Mouse (Mus musculus): ENCODE measurements around the gene Cmah. TPM values are rescaled to one million over a fixed set of nuclear protein-coding genes. Genes with fewer than 3 reads are reported as not detected.
A peak's percentile ranks its signal among the peaks of the same experiment; 100 is the strongest.

Gene Cmah
- total RNA-seq, 2 experiments from 2014 or later = 3.0 to 3.7 TPM

GRCm38 (mm10) chr13:24415506-24416206, 88.5 kb downstream of the Cmah start:
- DNase-seq = no peak
- intact Hi-C loops (cut with DNase I) = no loop called here

- peak in 1 of 2 experiments; percentile 47 for DNase-seq
- intact Hi-C loops (cut with DNase I) = no loop called here
These were observed 89.2 kb downstream of the Cmah start for GRCm38 (mm10) chr13:24416409-24416808.

GRCm38 (mm10) chr13:24418024-24418423, 90.8 kb downstream of the Cmah start:
- DNase-seq = no peak
- intact Hi-C loops (cut with DNase I) = no loop called here

GRCm38 (mm10) chr13:24418814-24419213, 91.6 kb downstream of the Cmah start:
- intact Hi-C loops (cut with DNase I) = no loop called here
- no peak for DNase-seq

GRCm38 (mm10) chr13:24419560-24420250, 92.5 kb downstream of the Cmah start:
- intact Hi-C loops (cut with DNase I) = no loop called here
- DNase-seq = no peak

GRCm38 (mm10) chr13:24421987-24422386, 94.8 kb downstream of the Cmah start:
- intact Hi-C loops (cut with DNase I) = no loop called here
- no peak for DNase-seq

GRCm38 (mm10) chr13:24430215-24430614, 103.0 kb downstream of the Cmah start:
- intact Hi-C loops (cut with DNase I) = no loop called here
- DNase-seq = no peak

GRCm38 (mm10) chr13:24431593-24431992, 104.4 kb downstream of the Cmah start:
- no peak for DNase-seq
- intact Hi-C loops (cut with DNase I) = no loop called here

- DNase-seq = peak; percentile 20 to 24
These were observed 115.1 kb downstream of the Cmah start for GRCm38 (mm10) chr13:24442272-24442671.

GRCm38 (mm10) chr13:24443763-24444347, 116.7 kb downstream of the Cmah start:
- no peak for DNase-seq
- intact Hi-C loops (cut with DNase I) = no loop called here

More at GRCm38 (mm10) chr13:24442272-24442671, 115.1 kb downstream of the Cmah start:
- intact Hi-C loops (cut with DNase I) = no loop called here

- intact Hi-C loops (cut with DNase I) = no loop called here
These were observed 117.5 kb downstream of the Cmah start for GRCm38 (mm10) chr13:24444709-24445108.

GRCm38 (mm10) chr13:24445166-24445565, 118.0 kb downstream of the Cmah start:
- intact Hi-C loops (cut with DNase I) = no loop called here
- DNase-seq = no peak

More at GRCm38 (mm10) chr13:24444709-24445108, 117.5 kb downstream of the Cmah start:
- no peak for DNase-seq

- no peak for DNase-seq
- intact Hi-C loops (cut with DNase I) = no loop called here
These were observed 118.9 kb downstream of the Cmah start for GRCm38 (mm10) chr13:24446081-24446480.

- intact Hi-C loops (cut with DNase I) = no loop called here
These were observed 119.8 kb downstream of the Cmah start for GRCm38 (mm10) chr13:24447043-24447442.

GRCm38 (mm10) chr13:24448578-24448977, 121.4 kb downstream of the Cmah start:
- no peak for DNase-seq
- intact Hi-C loops (cut with DNase I) = no loop called here

More at GRCm38 (mm10) chr13:24447043-24447442, 119.8 kb downstream of the Cmah start:
- no peak for DNase-seq

GRCm38 (mm10) chr13:24451455-24451854, 124.3 kb downstream of the Cmah start:
- DNase-seq = no peak
- intact Hi-C loops (cut with DNase I) = no loop called here

GRCm38 (mm10) chr13:24453737-24454136, 126.5 kb downstream of the Cmah start:
- intact Hi-C loops (cut with DNase I) = no loop called here
- DNase-seq = no peak

- intact Hi-C loops (cut with DNase I) = no loop called here
- DNase-seq = no peak
These were observed 129.2 kb downstream of the Cmah start for GRCm38 (mm10) chr13:24456385-24456784.

GRCm38 (mm10) chr13:24460517-24460916, 133.3 kb downstream of the Cmah start:
- intact Hi-C loops (cut with DNase I) = no loop called here

GRCm38 (mm10) chr13:24463767-24464166, 136.6 kb downstream of the Cmah start:
- intact Hi-C loops (cut with DNase I) = no loop called here
- no peak for DNase-seq

More at GRCm38 (mm10) chr13:24460517-24460916, 133.3 kb downstream of the Cmah start:
- DNase-seq = no peak

- intact Hi-C loops (cut with DNase I) = no loop called here
- DNase-seq = no peak
These were observed 138.8 kb downstream of the Cmah start for GRCm38 (mm10) chr13:24466027-24466426.

- DNase-seq = no peak
- intact Hi-C loops (cut with DNase I) = no loop called here
These were observed 140.6 kb downstream of the Cmah start for GRCm38 (mm10) chr13:24467806-24468205.

Measured in heart, postnatal 36 days (tissue).